Mouse (Mus musculus) ES-E14 (cell line): Measurements from ENCODE around the gene Gemin8.

Experiments
- CHD2 ChIP-seq: IDR thresholded peaks from 2 replicates; pipeline ENCODE4 v1.6.1; 2014; ENCODE audit warnings: mild to moderate bottlenecking, low read depth, low read length, inconsistent platforms
- HCFC1 ChIP-seq: IDR thresholded peaks from 2 replicates; pipeline ENCODE4 v1.6.1; 2012; ENCODE audit warnings: low read length, inconsistent platforms, borderline replicate concordance; ENCODE audit not compliant: insufficient read depth
- MAFK ChIP-seq: IDR thresholded peaks from 2 replicates; pipeline ENCODE4 v1.6.1; 2014; ENCODE audit warnings: mild to moderate bottlenecking, low read depth, low read length, inconsistent platforms; ENCODE audit not compliant: insufficient read depth
- ZC3H11A ChIP-seq: IDR thresholded peaks from 2 replicates; pipeline ENCODE4 v1.6.1; 2012; ENCODE audit warnings: low read depth, mild to moderate bottlenecking, inconsistent platforms, low read length, borderline replicate concordance
- ZNF384 ChIP-seq: IDR thresholded peaks from 2 replicates; pipeline ENCODE4 v1.6.1; 2012; ENCODE audit warnings: low read depth, low read length, inconsistent platforms

DNA sequence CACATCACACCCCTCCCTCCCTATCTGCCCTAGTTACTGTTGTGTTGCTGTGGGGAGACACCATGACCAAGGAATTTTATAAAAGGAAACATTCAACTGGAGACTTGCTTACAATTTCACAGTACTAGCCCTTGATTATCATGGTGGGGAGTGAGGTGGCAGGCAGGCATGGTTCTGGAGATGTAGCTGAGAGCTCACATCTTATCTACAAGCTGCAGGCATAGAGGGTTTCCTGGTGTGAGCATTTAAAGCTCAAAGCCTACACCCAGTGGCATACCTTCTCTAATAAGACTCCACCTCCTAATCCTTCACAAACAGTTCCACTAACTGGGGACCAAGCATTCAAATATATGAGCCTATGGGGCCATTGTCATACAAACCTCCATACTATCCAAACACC is 26.1 kb downstream of the Gemin8 start:
- no peak for TF ChIP-seq ZNF384
- no peak for TF ChIP-seq HCFC1
- no peak for TF ChIP-seq CHD2
- TF ChIP-seq MAFK = no peak
- TF ChIP-seq ZC3H11A = no peak
